Mouse (Mus musculus): Measurements from ENCODE around the gene Hist1h2bg. TPM values are rescaled to one million over a fixed set of nuclear protein-coding genes. Genes with fewer than 3 reads are reported as not detected.
"Not testable (repeated sequence)": the region's sequence is repeated elsewhere in the genome, so short reads cannot be mapped to it uniquely, and the experiment has no call there.

Hist1h2bg gene
- polyA plus RNA-seq, 1 experiment, result 9.9 TPM

DNA sequence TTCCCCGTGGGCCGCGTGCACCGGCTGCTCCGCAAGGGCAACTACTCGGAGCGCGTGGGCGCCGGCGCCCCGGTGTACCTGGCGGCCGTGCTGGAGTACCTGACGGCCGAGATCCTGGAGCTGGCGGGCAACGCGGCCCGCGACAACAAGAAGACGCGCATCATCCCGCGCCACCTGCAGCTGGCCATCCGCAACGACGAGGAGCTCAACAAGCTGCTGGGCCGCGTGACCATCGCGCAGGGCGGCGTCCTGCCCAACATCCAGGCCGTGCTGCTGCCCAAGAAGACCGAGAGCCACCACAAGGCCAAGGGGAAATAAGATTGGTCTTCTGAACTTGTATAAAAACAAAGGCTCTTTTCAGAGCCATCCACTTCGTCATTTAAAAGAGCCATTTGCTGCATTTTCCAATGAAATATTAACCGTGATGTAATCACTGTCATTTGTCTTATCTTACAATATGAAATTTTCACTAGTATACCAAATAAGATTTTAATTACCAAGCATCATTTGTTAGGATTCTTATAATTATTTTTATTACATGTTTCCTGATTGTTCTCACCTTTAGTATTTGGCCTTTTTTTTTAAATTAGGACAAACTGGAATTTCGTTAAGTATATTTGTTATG, 3.5 kb downstream of the Hist1h2bg start:
- H3K4me3 ChIP-seq (ENCODE audit: insufficient read depth, poor library complexity, severe bottlenecking); H3K79me2 ChIP-seq (ENCODE audit: control insufficient read depth, insufficient read depth); H3K79me3 ChIP-seq (ENCODE audit: low read depth); H3ac ChIP-seq (ENCODE audit: control insufficient read depth, insufficient read length, low read depth); H3K27me3 ChIP-seq (ENCODE audit: control insufficient read depth, insufficient read depth, insufficient read length); H3K36me3 ChIP-seq (ENCODE audit: control insufficient read depth, insufficient read depth): not testable (repeated sequence)

DNA sequence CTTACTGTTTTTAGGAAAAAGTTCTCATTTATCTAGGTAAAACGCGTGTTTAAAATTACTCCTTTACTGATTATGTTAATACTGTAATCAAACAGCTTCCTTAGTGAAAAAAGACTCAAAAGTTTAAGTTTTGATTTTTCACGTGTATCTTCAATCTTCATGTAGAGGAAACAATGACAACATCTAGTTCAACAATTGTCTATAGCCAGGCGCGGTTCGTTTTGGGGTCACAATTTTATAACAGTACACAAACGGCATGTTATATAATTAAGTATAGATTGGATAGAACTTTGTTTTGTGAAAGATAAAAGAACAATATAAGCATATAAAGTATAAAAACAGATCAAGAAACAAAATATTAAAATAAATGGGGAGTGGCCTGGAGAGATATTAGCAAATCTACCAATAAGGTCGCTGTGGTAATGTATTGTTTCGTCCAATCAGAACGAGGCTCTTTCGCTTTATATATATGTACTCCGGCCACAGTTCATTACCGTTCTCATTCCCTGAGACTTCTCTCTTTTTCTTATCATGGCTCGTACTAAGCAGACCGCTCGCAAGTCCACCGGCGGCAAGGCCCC, 4.2 kb downstream of the Hist1h2bg start, which contains the start of gene Hist1h3d:
Gene Hist1h3d, plus strand, starts transcription at position 493 of the 581 bp plus-strand sequence.
- Histone ChIP-seq H3K79me2 (ENCODE audit: control insufficient read depth, insufficient read depth) (no peaks in the 10 kb centered on the region), H3ac (ENCODE audit: control insufficient read depth, insufficient read length, low read depth) (peak within 1 kb of the TSS; percentile 55), H3K4me3 (ENCODE audit: insufficient read depth, poor library complexity, severe bottlenecking) (peak within 1 kb of the TSS; percentile 35), H3K27me3 (ENCODE audit: control insufficient read depth, insufficient read depth, insufficient read length) (no peaks in the 10 kb centered on the region), H3K79me3 (ENCODE audit: low read depth) (no peaks in the 10 kb centered on the region), H3K36me3 (ENCODE audit: control insufficient read depth, insufficient read depth) (no peaks in the 10 kb centered on the region)
- TF ChIP-seq MYOG (IDR thresholded peaks at IDR 0.05; ENCODE audit: control insufficient read depth, extremely low read depth, insufficient read length), result no peak
- TF ChIP-seq USF1 (IDR thresholded peaks at IDR 0.05; ENCODE audit: low read depth), result no peak
- TF ChIP-seq FOSL1 (IDR thresholded peaks at IDR 0.05; ENCODE audit: insufficient read depth, low read length, poor library complexity, severe bottlenecking), result no peak
- no peak for TF ChIP-seq CTCF (IDR thresholded peaks at IDR 0.05; ENCODE audit: control insufficient read depth, insufficient read depth, insufficient read length)
- TF ChIP-seq MYOD1 (IDR thresholded peaks at IDR 0.05; ENCODE audit: control insufficient read depth, insufficient read length, low read depth), result no peak
- no peak for TF ChIP-seq CEBPB (IDR thresholded peaks at IDR 0.05; ENCODE audit: low read depth)
- TF ChIP-seq MAX (IDR thresholded peaks at IDR 0.05), result no peak

DNA sequence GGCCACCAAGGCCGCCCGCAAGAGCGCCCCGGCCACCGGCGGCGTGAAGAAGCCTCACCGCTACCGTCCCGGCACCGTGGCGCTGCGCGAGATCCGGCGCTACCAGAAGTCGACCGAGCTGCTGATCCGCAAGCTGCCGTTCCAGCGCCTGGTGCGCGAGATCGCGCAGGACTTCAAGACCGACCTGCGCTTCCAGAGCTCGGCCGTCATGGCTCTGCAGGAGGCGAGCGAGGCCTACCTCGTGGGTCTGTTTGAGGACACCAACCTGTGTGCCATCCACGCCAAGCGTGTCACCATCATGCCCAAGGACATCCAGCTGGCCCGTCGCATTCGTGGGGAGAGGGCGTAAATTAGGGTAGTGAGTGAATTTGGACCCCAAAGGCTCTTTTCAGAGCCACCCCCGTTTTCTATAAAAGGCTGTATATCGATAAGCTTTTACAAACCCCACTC, 4.7 kb downstream of the Hist1h2bg start:
- H3K36me3 ChIP-seq (ENCODE audit: control insufficient read depth, insufficient read depth); H3K27me3 ChIP-seq (ENCODE audit: control insufficient read depth, insufficient read depth, insufficient read length); H3K79me3 ChIP-seq (ENCODE audit: low read depth); H3K79me2 ChIP-seq (ENCODE audit: control insufficient read depth, insufficient read depth): not testable (repeated sequence)
- peak overlapping the region; percentile 34 for H3ac ChIP-seq (ENCODE audit: control insufficient read depth, insufficient read length, low read depth)
- peak overlapping the region; percentile 35 for H3K4me3 ChIP-seq (ENCODE audit: insufficient read depth, poor library complexity, severe bottlenecking)

DNA sequence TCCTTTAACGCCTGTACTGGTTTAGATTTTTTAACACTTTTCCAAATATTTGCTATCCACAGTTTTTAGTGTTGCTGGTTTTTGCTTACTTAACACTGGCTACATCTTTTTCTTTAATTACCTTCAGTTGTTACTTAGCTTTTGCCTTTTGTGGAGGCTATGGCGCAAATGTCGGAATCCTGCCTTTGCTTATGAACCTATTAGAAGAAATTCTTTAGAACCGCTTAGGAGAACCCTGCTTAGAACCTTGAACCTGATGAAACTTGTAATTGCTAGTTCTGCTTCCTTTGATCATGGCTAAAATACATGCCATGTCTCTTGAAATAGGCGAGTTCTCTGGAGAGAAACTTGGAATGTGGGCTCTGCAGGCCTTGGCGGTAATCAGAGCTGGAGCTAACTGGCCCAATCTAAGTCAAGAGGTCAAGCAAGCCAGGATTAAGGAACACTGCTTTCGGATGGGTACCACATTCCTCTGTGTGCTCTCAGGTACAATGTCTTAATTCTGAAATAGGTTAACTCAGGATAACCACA, 5.2 kb downstream of the Hist1h2bg start:
- H3K4me3 ChIP-seq (ENCODE audit: insufficient read depth, poor library complexity, severe bottlenecking), result peak overlapping the region; percentile 35
- no peaks in the 10 kb centered on the region for H3K36me3 ChIP-seq (ENCODE audit: control insufficient read depth, insufficient read depth)
- H3K79me3 ChIP-seq (ENCODE audit: low read depth), result no peaks in the 10 kb centered on the region
- no peaks in the 10 kb centered on the region for H3K79me2 ChIP-seq (ENCODE audit: control insufficient read depth, insufficient read depth)
- TF ChIP-seq MYOD1 (IDR thresholded peaks at IDR 0.05; ENCODE audit: control insufficient read depth, insufficient read length, low read depth), result no peak
- no peak for TF ChIP-seq CEBPB (IDR thresholded peaks at IDR 0.05; ENCODE audit: low read depth)
- no peak for TF ChIP-seq MAX (IDR thresholded peaks at IDR 0.05)
- no peak for TF ChIP-seq MYOG (IDR thresholded peaks at IDR 0.05; ENCODE audit: control insufficient read depth, extremely low read depth, insufficient read length)
- TF ChIP-seq CTCF (IDR thresholded peaks at IDR 0.05; ENCODE audit: control insufficient read depth, insufficient read depth, insufficient read length), result no peak
- TF ChIP-seq FOSL1 (IDR thresholded peaks at IDR 0.05; ENCODE audit: insufficient read depth, low read length, poor library complexity, severe bottlenecking), result no peak
- TF ChIP-seq USF1 (IDR thresholded peaks at IDR 0.05; ENCODE audit: low read depth), result no peak
- H3ac ChIP-seq (ENCODE audit: control insufficient read depth, insufficient read length, low read depth), result peak overlapping the region; percentile 55
- H3K27me3 ChIP-seq (ENCODE audit: control insufficient read depth, insufficient read depth, insufficient read length), result no peaks in the 10 kb centered on the region

DNA sequence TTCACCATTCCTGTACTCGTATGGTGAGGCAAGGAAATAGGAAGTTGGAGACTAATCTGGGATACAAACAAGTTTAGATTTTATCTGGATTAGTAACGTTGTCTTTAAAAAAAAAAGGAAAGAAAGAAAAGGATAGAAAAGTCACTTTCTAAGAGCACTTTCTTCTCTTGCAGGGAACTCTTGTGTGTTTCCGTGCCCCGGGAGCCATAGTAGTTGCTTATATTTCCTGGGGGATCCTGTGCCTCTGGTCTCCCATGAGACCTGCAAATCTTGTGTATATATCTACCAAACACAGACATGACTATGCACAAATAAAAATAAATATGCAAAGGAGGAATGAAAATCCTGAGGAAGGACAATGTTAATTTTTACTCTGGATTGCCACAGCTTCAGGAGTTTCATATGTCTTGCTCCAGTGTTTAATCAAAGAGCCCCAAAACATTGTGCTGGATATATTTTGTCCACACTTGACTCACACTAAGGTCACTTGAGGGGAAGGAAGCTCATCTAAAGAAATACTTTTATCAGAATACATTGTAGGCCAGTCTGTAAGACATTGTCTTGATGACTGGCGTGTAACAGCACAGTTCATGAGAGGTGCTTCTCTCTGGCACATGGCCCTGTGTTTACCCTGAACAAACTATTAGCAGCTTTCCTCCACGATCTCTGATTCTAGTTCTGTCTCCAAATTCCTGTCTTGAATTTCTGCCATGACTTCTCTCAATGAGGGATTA, 5.9 kb downstream of the Hist1h2bg start:
- peak overlapping the region; percentile 35 for H3K4me3 ChIP-seq (ENCODE audit: insufficient read depth, poor library complexity, severe bottlenecking)
- TF ChIP-seq FOSL1 (IDR thresholded peaks at IDR 0.05; ENCODE audit: insufficient read depth, low read length, poor library complexity, severe bottlenecking) (no peak), USF1 (IDR thresholded peaks at IDR 0.05; ENCODE audit: low read depth) (no peak), MYOD1 (IDR thresholded peaks at IDR 0.05; ENCODE audit: control insufficient read depth, insufficient read length, low read depth) (no peak), MAX (IDR thresholded peaks at IDR 0.05) (no peak), CTCF (IDR thresholded peaks at IDR 0.05; ENCODE audit: control insufficient read depth, insufficient read depth, insufficient read length) (no peak), MYOG (IDR thresholded peaks at IDR 0.05; ENCODE audit: control insufficient read depth, extremely low read depth, insufficient read length) (no peak), CEBPB (IDR thresholded peaks at IDR 0.05; ENCODE audit: low read depth) (no peak)
- H3K79me2 ChIP-seq (ENCODE audit: control insufficient read depth, insufficient read depth), result no peaks in the 10 kb centered on the region
- no peaks in the 10 kb centered on the region for H3K36me3 ChIP-seq (ENCODE audit: control insufficient read depth, insufficient read depth)
- peak overlapping the region; percentile 55 for H3ac ChIP-seq (ENCODE audit: control insufficient read depth, insufficient read length, low read depth)
- no peaks in the 10 kb centered on the region for H3K79me3 ChIP-seq (ENCODE audit: low read depth)
- H3K27me3 ChIP-seq (ENCODE audit: control insufficient read depth, insufficient read depth, insufficient read length), result no peaks in the 10 kb centered on the region

DNA sequence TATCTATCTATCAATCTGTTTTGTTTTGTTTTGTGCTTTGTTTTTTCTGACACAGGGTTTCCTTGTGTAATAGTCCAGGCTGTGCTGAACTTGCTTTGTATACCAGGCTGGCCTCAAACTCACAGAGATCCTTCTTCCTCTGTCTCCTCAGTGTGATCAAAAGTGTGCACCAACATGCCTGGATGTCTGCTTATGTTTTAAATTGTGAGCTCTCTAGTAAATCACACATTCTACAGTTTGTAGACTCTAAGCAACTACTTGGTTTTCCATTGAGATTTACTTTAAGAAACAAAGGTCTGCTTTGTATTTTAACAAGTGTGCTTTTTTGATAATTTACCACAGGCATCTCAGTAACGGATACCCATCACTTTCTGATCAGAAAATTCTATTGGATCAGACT, 6.6 kb downstream of the Hist1h2bg start:
- TF ChIP-seq MYOD1 (IDR thresholded peaks at IDR 0.05; ENCODE audit: control insufficient read depth, insufficient read length, low read depth), result no peak
- TF ChIP-seq CTCF (IDR thresholded peaks at IDR 0.05; ENCODE audit: control insufficient read depth, insufficient read depth, insufficient read length), result no peak
- no peak for TF ChIP-seq FOSL1 (IDR thresholded peaks at IDR 0.05; ENCODE audit: insufficient read depth, low read length, poor library complexity, severe bottlenecking)
- Histone ChIP-seq H3K4me3 (ENCODE audit: insufficient read depth, poor library complexity, severe bottlenecking) (no peak overlapping the region), H3K36me3 (ENCODE audit: control insufficient read depth, insufficient read depth) (no peaks in the 10 kb centered on the region), H3K79me2 (ENCODE audit: control insufficient read depth, insufficient read depth) (no peaks in the 10 kb centered on the region), H3K79me3 (ENCODE audit: low read depth) (no peaks in the 10 kb centered on the region), H3ac (ENCODE audit: control insufficient read depth, insufficient read length, low read depth) (no peak overlapping the region), H3K27me3 (ENCODE audit: control insufficient read depth, insufficient read depth, insufficient read length) (no peaks in the 10 kb centered on the region)

Data from C2C12 (cell line).